Comparison of ENCODE assay signal across 19 mouse cellular contexts in the genomic region with DNA sequence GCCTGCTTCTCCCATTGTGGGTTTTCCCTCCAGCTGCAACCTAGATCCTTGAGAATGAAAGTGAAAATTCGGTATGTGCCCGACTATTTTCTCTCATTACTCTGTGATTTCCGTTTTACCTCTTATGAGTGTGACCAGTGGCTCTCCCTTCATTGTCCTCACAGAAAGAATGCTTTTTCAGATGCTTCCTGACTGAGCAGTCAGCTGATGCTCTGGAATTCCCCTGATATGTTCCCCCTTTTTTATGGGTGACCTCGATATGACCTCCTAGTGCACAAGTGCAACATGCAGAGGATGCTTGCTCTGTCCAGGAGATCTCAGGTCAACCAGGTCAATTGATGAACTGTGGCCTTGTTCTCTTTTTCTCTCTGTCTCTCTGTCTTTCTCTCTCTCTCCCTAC. TPM values are rescaled to one million over a fixed set of nuclear protein-coding genes. Genes with fewer than 3 reads are reported as not detected.
A peak's percentile ranks its signal among the peaks of the same experiment; 100 is the strongest.
DNase-seq lines count a peak whose midpoint lies in the region; TF ChIP-seq lines count a peak whose summit lies in the region.
"Had no signal": no experiment of that assay in that cellular context is flagged by ENCODE, and none has a peak within 500 bp of the region (broad histone marks: within the 10 kb centered on the region; RNA-seq: fewer than 3 reads in every experiment).

No protein-coding gene starts in this region.

- no peaks in the 10 kb centered on the region for H3K36me3 ChIP-seq in kidney, adult 2 months (ENCODE audit: control insufficient read depth, insufficient read depth, low read length)
- H3K36me3 ChIP-seq: embryonic facial prominence, embryonic 12.5 days; limb, embryonic 10.5 days; liver, embryonic 13.5 days had no signal

- H3K4me3 ChIP-seq in kidney, adult 2 months (ENCODE audit: insufficient read depth, low read depth, low read length) = no peak overlapping the region
- H3K4me3 ChIP-seq in left cerebral cortex, adult 2 months = no peak overlapping the region
- H3K4me3 ChIP-seq: embryonic facial prominence, embryonic 12.5 days; limb, embryonic 10.5 days; liver, embryonic 13.5 days had no signal

- intact Hi-C loops in left cerebral cortex, adult 2 months (cut with DNase I) = no loop called here

- no peak for TF ChIP-seq CTCF in kidney, adult 2 months (conservative IDR thresholded peaks at IDR 0.05; ENCODE audit: insufficient read depth, insufficient read length, low read depth, low read length)
- TF ChIP-seq CTCF in left cerebral cortex, adult 2 months (IDR thresholded peaks at IDR 0.05) = no peak

- WGBS in kidney, adult 2 months = 63% methylated on average over 4 of the region's 4 CpGs

- H3K27ac ChIP-seq in kidney, adult 2 months (ENCODE audit: insufficient read depth, low read depth, low read length) = no peak overlapping the region
- H3K27ac ChIP-seq in left cerebral cortex, adult 2 months = no peak overlapping the region
- H3K27ac ChIP-seq: embryonic facial prominence, embryonic 12.5 days; hindbrain, postnatal 0 days; limb, embryonic 10.5 days; liver, embryonic 13.5 days; macrophage had no signal

- H3K27me3 ChIP-seq in kidney, adult 2 months (replicated peaks; ENCODE audit: control insufficient read depth, insufficient read depth, low read length) = no peaks in the 10 kb centered on the region
- H3K27me3 ChIP-seq: CH12.LX; embryonic facial prominence, embryonic 12.5 days; liver, embryonic 13.5 days had no signal

- DNase-seq in embryo, embryonic 10.5 days (ENCODE audit: low spot score) = peak; percentile 19
- DNase-seq in embryo, embryonic 11 days = no peak
- DNase-seq in kidney, adult 2 months = peak; percentile 36
- no peak for DNase-seq in kidney, adult 8-10 months
- peak; percentile 23 for DNase-seq in lung, postnatal 10 days
- no peak for DNase-seq in lung, postnatal 4 days
- DNase-seq in left cerebral cortex, adult 2 months (ENCODE audit: extremely low spot score in 1 of 2, low spot score in 2 of 2) = no peak
- no peak for DNase-seq in urinary bladder, postnatal 36 days (ENCODE audit: low spot score in 2 of 2)
- DNase-seq: adrenal gland, postnatal 25 days; cerebellum, adult 9-10 months; layer of hippocampus, postnatal 36 days; liver, embryonic 13.5 days; midbrain, embryonic 14.5 days; thymus, postnatal 25 days had no signal

- TF ChIP-seq POLR2A in kidney, adult 2 months (IDR thresholded peaks at IDR 0.05; ENCODE audit: low read depth, low read length) = no peak

- peaks cover 2% of the 10 kb centered on the region for H3K4me1 ChIP-seq in kidney, adult 2 months (ENCODE audit: control insufficient read depth, insufficient read depth, low read length)
- H3K4me1 ChIP-seq: embryonic facial prominence, embryonic 12.5 days; limb, embryonic 10.5 days; liver, embryonic 13.5 days had no signal

RNA-seq across cellular contexts. Expression of a gene that starts 56.3 kb away (rescaled TPM):
- polyA plus RNA-seq in kidney, adult 2 months (2012; rRNA removed) = 4.5 and 6.8 TPM in 2 replicates
- total RNA-seq in left cerebral cortex, adult 2 months (2021) = 1 to 10 TPM; 4.2 to 7.4 TPM
- total RNA-seq: CH12.LX had no signal

Comparison
In these comparisons a context has a peak if more than half of its experiments do, and no peak if none do; other contexts are left out.
1. DNase-seq: peak in embryo, embryonic 10.5 days (single experiment), kidney, adult 2 months (single experiment) and lung, postnatal 10 days (single experiment); none in embryo, embryonic 11 days (single experiment), kidney, adult 8-10 months (0 of 2), lung, postnatal 4 days (0 of 2), left cerebral cortex, adult 2 months (0 of 2) and urinary bladder, postnatal 36 days (0 of 2).